Comparison of ENCODE assay signal across 15 mouse cellular contexts in the genomic region with DNA sequence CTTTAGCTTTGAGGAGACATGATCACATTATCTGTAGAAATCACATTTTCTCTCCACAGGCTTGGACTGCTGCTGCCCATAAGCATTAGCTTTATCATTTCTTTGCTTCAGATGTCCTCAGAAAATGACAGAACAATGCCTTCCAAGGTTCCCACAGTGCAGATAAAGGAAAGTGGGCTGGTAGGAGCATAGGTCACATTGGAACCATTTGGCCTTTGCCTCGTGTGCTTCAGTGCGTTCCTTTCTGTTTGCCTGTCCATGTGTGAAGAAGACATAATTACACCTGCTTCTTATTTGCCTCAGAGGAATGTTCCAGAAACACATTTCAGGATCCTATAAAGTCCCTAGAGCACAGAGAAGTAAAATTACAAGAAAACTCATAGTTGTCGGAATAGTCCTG. TPM values are rescaled to one million over a fixed set of nuclear protein-coding genes. Genes with fewer than 3 reads are reported as not detected.
DNase-seq lines count a peak whose midpoint lies in the region; ATAC-seq and TF ChIP-seq lines count a peak whose summit lies in the region.
"Had no signal": no experiment of that assay in that cellular context is flagged by ENCODE, and none has a peak within 500 bp of the region (broad histone marks: within the 10 kb centered on the region; RNA-seq: fewer than 3 reads in every experiment).

No protein-coding gene starts in this region.

- H3K4me3 ChIP-seq in liver, adult 2 months (ENCODE audit: insufficient read depth, low read depth, low read length), result no peak overlapping the region
- no peak overlapping the region for H3K4me3 ChIP-seq in liver, postnatal 0 days (ENCODE audit: low read depth, low read length)
- no peak overlapping the region for H3K4me3 ChIP-seq in hindbrain, postnatal 0 days (ENCODE audit: low read length)
- H3K4me3 ChIP-seq: embryonic facial prominence, embryonic 13.5 days; left cerebral cortex, adult 2 months; liver, embryonic 12.5 days; stomach, embryonic 15.5 days had no signal

- no peaks in the 10 kb centered on the region for H3K9me3 ChIP-seq in liver, postnatal 0 days (ENCODE audit: low read length)
- no peaks in the 10 kb centered on the region for H3K9me3 ChIP-seq in hindbrain, postnatal 0 days (ENCODE audit: low read length)
- H3K9me3 ChIP-seq: embryonic facial prominence, embryonic 13.5 days; G1E; liver, embryonic 12.5 days; stomach, embryonic 15.5 days had no signal

- no peaks in the 10 kb centered on the region for H3K79me2 ChIP-seq in liver, adult 2 months (ENCODE audit: control insufficient read depth, insufficient read depth, low read length)

- no peak overlapping the region for H3K4me2 ChIP-seq in liver, postnatal 0 days (ENCODE audit: low read depth, low read length)
- H3K4me2 ChIP-seq in hindbrain, postnatal 0 days (ENCODE audit: low read depth, low read length), result no peak overlapping the region
- H3K4me2 ChIP-seq: embryonic facial prominence, embryonic 13.5 days; liver, embryonic 12.5 days; stomach, embryonic 15.5 days had no signal

- no peak for DNase-seq in frontal cortex, postnatal 25 days (ENCODE audit: low spot score in 2 of 2)
- peak; percentile 67 for DNase-seq in liver, adult 2 months (ENCODE audit: extremely low read depth, low read depth, low spot score)
- no peak for DNase-seq in liver, postnatal 0 days
- DNase-seq in hindbrain, postnatal 0 days (ENCODE audit: low spot score), result no peak
- DNase-seq in retina, embryonic 14.5 days (ENCODE audit: low spot score), result peak; percentile 65
- DNase-seq in lung, postnatal 25 days (ENCODE audit: low spot score), result no peak
- DNase-seq: cerebellum, adult 11-12 months; thymus, postnatal 4 days had no signal

- 0 out of 2 replicates have a peak, but pooled peaks have one; percentile 6 for ATAC-seq in frontal cortex, adult (ENCODE audit: low TSS enrichment)
- no peak for ATAC-seq in liver, postnatal 0 days
- peak; percentile 39; the same call in 1 of the 2 replicates for ATAC-seq in hindbrain, postnatal 0 days
- ATAC-seq in megakaryocyte progenitor cell, adult 5-6 weeks (replicated peaks; ENCODE audit: poor library complexity), result no peak
- ATAC-seq: liver, embryonic 12.5 days had no signal

- H3K36me3 ChIP-seq in liver, adult 2 months (ENCODE audit: control insufficient read depth, insufficient read depth, low read length), result no peaks in the 10 kb centered on the region
- H3K36me3 ChIP-seq in liver, postnatal 0 days (replicated peaks; ENCODE audit: insufficient read depth, low read length), result no peaks in the 10 kb centered on the region
- no peaks in the 10 kb centered on the region for H3K36me3 ChIP-seq in hindbrain, postnatal 0 days (ENCODE audit: insufficient read depth, low read length)
- H3K36me3 ChIP-seq: embryonic facial prominence, embryonic 13.5 days; G1E; liver, embryonic 12.5 days; stomach, embryonic 15.5 days had no signal

- H3K4me1 ChIP-seq in liver, adult 2 months (ENCODE audit: control insufficient read depth, insufficient read depth, low read length), result peaks cover 6% of the 10 kb centered on the region; the same call in 1 of the 2 replicates
- H3K4me1 ChIP-seq in liver, postnatal 0 days (ENCODE audit: insufficient read depth), result no peaks in the 10 kb centered on the region; the same call in 1 of the 2 replicates
- H3K4me1 ChIP-seq in hindbrain, postnatal 0 days (ENCODE audit: insufficient read depth, low read length), result peaks cover 13% of the 10 kb centered on the region
- H3K4me1 ChIP-seq: embryonic facial prominence, embryonic 13.5 days had no signal

- WGBS in liver, adult 2 months, result 36% methylated on average over 3 of the region's 3 CpGs
- WGBS in liver, postnatal 0 days (ENCODE audit: insufficient replicate concordance), result 65% methylated on average over 3 of the region's 3 CpGs
- 32% methylated on average over 3 of the region's 3 CpGs for WGBS in hindbrain, postnatal 0 days

- TF ChIP-seq EP300 in liver, postnatal 0 days (IDR thresholded peaks at IDR 0.05; ENCODE audit: low read depth), result no peak

- TF ChIP-seq CTCF in liver, adult 2 months (IDR thresholded peaks at IDR 0.05; ENCODE audit: low read depth, low read length), result no peak
- TF ChIP-seq CTCF in liver, postnatal 0 days (IDR thresholded peaks at IDR 0.05; ENCODE audit: low read depth), result no peak
- no peak for TF ChIP-seq CTCF in hindbrain, postnatal 0 days (IDR thresholded peaks at IDR 0.05; ENCODE audit: low read depth)

- no peaks in the 10 kb centered on the region for H3K27me3 ChIP-seq in liver, adult 2 months (ENCODE audit: control insufficient read depth, insufficient read depth, low read length)
- H3K27me3 ChIP-seq in liver, postnatal 0 days (ENCODE audit: insufficient read depth, low read length), result no peaks in the 10 kb centered on the region
- no peaks in the 10 kb centered on the region for H3K27me3 ChIP-seq in hindbrain, postnatal 0 days (ENCODE audit: insufficient read depth, low read length)
- H3K27me3 ChIP-seq: embryonic facial prominence, embryonic 13.5 days; liver, embryonic 12.5 days; stomach, embryonic 15.5 days had no signal

- TF ChIP-seq POLR2A in liver, adult 2 months (IDR thresholded peaks at IDR 0.05; ENCODE audit: extremely low read depth, insufficient read depth, low read length), result no peak

- H3K27ac ChIP-seq in liver, adult 2 months (replicated peaks; ENCODE audit: insufficient read depth, low read depth, low read length), result no peak overlapping the region
- no peak overlapping the region for H3K27ac ChIP-seq in liver, postnatal 0 days (ENCODE audit: low read depth)
- peak overlapping the region; percentile 70 for H3K27ac ChIP-seq in hindbrain, postnatal 0 days
- H3K27ac ChIP-seq: embryonic facial prominence, embryonic 13.5 days; left cerebral cortex, adult 2 months; liver, embryonic 12.5 days; stomach, embryonic 15.5 days had no signal

- no peak overlapping the region for H3K9ac ChIP-seq in liver, adult 2 months (ENCODE audit: low read depth, low read length)
- H3K9ac ChIP-seq in liver, postnatal 0 days (replicated peaks), result no peak overlapping the region
- no peak overlapping the region for H3K9ac ChIP-seq in hindbrain, postnatal 0 days (replicated peaks; ENCODE audit: low read length)
- H3K9ac ChIP-seq: embryonic facial prominence, embryonic 13.5 days; liver, embryonic 12.5 days; stomach, embryonic 15.5 days had no signal

RNA-seq across cellular contexts. Expression of a gene that starts 16.7 kb away (rescaled TPM):
- total RNA-seq in liver, adult 2 months (2014; rRNA removed), result 42.0 and 45.5 TPM in 2 replicates
- 9.6 and 13.3 TPM in 2 replicates for polyA plus RNA-seq in liver, adult 2 months (2012; rRNA removed)
- 2.9 and 3.2 TPM in 2 replicates for polyA plus RNA-seq in liver, postnatal 0 days (2015; fragmentation: Nextera tagmentation; extraction: Ambion mirVana)
- total RNA-seq in hindbrain, postnatal 0 days (2014; rRNA removed), result 11.0 TPM in 2 replicates
- polyA plus RNA-seq in hindbrain, postnatal 0 days (2015; fragmentation: Nextera tagmentation; extraction: Ambion mirVana), result 8.3 and 8.7 TPM in 2 replicates
- total RNA-seq in megakaryocyte progenitor cell, adult 5-6 weeks (2015), result 2.1 and 4.4 TPM in 2 replicates
- total RNA-seq in megakaryocyte progenitor cell, adult 5-6 weeks (2017), result 3.8 and 5.6 TPM in 2 replicates
- polyA plus RNA-seq: G1E had no signal

Comparison
In these comparisons a context has a peak if more than half of its experiments do, and no peak if none do; other contexts are left out.
1. DNase-seq: peak in liver, adult 2 months (single experiment) and retina, embryonic 14.5 days (single experiment); none in frontal cortex, postnatal 25 days (0 of 2), liver, postnatal 0 days (single experiment), hindbrain, postnatal 0 days (single experiment) and lung, postnatal 25 days (single experiment).
2. ATAC-seq: peak in frontal cortex, adult (single experiment) and hindbrain, postnatal 0 days (single experiment); none in liver, postnatal 0 days (single experiment) and megakaryocyte progenitor cell, adult 5-6 weeks (single experiment).